Mouse (Mus musculus): Measurements from ENCODE around the gene Syne4.

DNA sequence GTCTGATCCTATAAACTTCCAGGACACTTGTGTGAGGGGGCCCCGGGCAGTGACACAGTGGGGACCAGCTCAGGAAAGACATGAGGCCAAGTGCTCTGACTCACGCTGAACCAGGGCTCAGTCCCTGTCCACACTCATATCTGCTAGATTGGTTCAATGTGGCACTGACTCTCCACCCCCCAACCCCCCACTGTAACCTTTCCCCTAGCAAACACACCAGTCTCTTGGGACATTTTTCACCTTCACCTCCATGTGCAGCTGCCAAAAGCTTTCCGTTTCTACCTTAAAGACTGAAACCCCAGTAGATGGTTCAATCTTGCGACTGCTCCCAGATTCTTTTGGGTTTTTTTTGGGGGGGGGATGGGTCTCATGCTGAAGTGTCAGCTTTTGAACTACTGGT is 39.5 kb downstream of the Syne4 start:
- TF ChIP-seq CHD2 (IDR thresholded peaks at IDR 0.05; ENCODE audit: low read depth, low read length) (no peak), ZNF384 (IDR thresholded peaks at IDR 0.05; ENCODE audit: low read depth, low read length) (no peak), ZC3H11A (IDR thresholded peaks at IDR 0.05; ENCODE audit: borderline replicate concordance, low read depth, low read length) (no peak)

Measured in ES-E14 (cell line).